23 mouse cellular contexts compared by ENCODE assay signal in the genomic region with DNA sequence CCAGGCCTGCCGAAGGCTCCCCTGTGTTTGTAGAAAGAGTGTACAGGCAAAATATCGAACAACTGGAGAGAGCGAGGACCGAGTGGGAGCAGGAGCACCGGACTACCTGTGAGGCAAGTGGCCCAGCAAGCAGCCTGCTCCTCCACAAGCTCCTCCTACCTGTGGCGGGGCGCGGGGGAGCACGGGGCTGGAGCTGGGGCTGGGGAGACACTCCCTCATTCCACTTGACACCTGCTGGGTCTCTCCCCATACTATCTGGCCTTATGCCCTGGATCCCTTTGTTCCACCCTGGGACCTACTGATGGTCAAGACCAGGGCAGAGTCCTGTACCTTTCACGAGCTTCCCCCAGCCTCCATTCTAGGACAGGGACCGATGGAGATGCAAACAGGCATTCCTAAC. TPM values are rescaled to one million over a fixed set of nuclear protein-coding genes. Genes with fewer than 3 reads are reported as not detected.
DNase-seq lines count a peak whose midpoint lies in the region; ATAC-seq and TF ChIP-seq lines count a peak whose summit lies in the region.
"Had no signal": no experiment of that assay in that cellular context is flagged by ENCODE, and none has a peak within 500 bp of the region (broad histone marks: within the 10 kb centered on the region; RNA-seq: fewer than 3 reads in every experiment).

No protein-coding gene starts in this region.

- H3K4me2 ChIP-seq in heart, embryonic 13.5 days, result 0 out of 2 replicates have a peak overlapping the region, but pooled peaks have one; percentile 8
- H3K4me2 ChIP-seq in lung, embryonic 15.5 days, result peak overlapping the region; percentile 36; the same call in 1 of the 2 replicates
- peak overlapping the region; percentile 24; the same call in 1 of the 2 replicates for H3K4me2 ChIP-seq in intestine, postnatal 0 days (replicated peaks; ENCODE audit: low read depth)
- H3K4me2 ChIP-seq: midbrain, embryonic 11.5 days; neural tube, embryonic 15.5 days had no signal

- 0 out of 2 replicates have a peak, but pooled peaks cover 3% of the 10 kb centered on the region for H3K27me3 ChIP-seq in heart, embryonic 13.5 days (replicated peaks)
- H3K27me3 ChIP-seq in lung, embryonic 15.5 days, result no peaks in the 10 kb centered on the region
- 0 out of 2 replicates have a peak, but pooled peaks cover 3% of the 10 kb centered on the region for H3K27me3 ChIP-seq in intestine, postnatal 0 days (replicated peaks; ENCODE audit: control insufficient read depth, insufficient read depth, low read length)
- H3K27me3 ChIP-seq: neural tube, embryonic 15.5 days had no signal

- H3K4me1 ChIP-seq in heart, embryonic 13.5 days, result peaks cover 48% of the 10 kb centered on the region
- peaks cover 19% of the 10 kb centered on the region; the same call in 1 of the 2 replicates for H3K4me1 ChIP-seq in lung, embryonic 15.5 days
- no peaks in the 10 kb centered on the region for H3K4me1 ChIP-seq in intestine, postnatal 0 days (replicated peaks; ENCODE audit: control insufficient read depth, insufficient read depth, low read length)

- no peak for TF ChIP-seq CTCF in intestine, postnatal 0 days (IDR thresholded peaks at IDR 0.05; ENCODE audit: low read depth)

- no peak for ATAC-seq in heart, embryonic 13.5 days (ENCODE audit: extremely low read depth, insufficient number of reproducible peaks, low FRiP score, low TSS enrichment)
- ATAC-seq in lung, embryonic 15.5 days (ENCODE audit: borderline replicate concordance, extremely low read depth, low FRiP score, low TSS enrichment), result no peak
- no peak for ATAC-seq in intestine, postnatal 0 days
- ATAC-seq: forebrain, postnatal 0 days; hindbrain, postnatal 0 days had no signal

- 21% methylated on average over 11 of the region's 11 CpGs for WGBS in heart, embryonic 13.5 days
- WGBS in lung, embryonic 15.5 days, result 11% methylated on average over 10 of the region's 11 CpGs
- 28% methylated on average over 7 of the region's 11 CpGs for WGBS in intestine, postnatal 0 days

- DNase-seq in heart, adult 11 months, result no peak
- DNase-seq in lung, postnatal 36 days, result no peak
- DNase-seq in R1 (ENCODE audit: low read depth, low spot score), result peak; percentile 72
- DNase-seq in embryo, embryonic 9.5 days (ENCODE audit: extremely low spot score), result no peak
- DNase-seq in right cerebral cortex, postnatal 25 days, result no peak
- DNase-seq: adrenal gland, postnatal 36 days; cerebellum, adult 9-11 months; forebrain, postnatal 0 days; gastrocnemius, postnatal 25 days; heart, adult 2 months; kidney, adult 8-10 months; right cerebral cortex, adult 18-20 months; thymus, adult 2 months; thymus, postnatal 4 days had no signal

- no peak overlapping the region for H3K27ac ChIP-seq in heart, embryonic 13.5 days (replicated peaks)
- no peak overlapping the region for H3K27ac ChIP-seq in lung, embryonic 15.5 days
- H3K27ac ChIP-seq in intestine, postnatal 0 days (ENCODE audit: low read depth, low read length), result no peak overlapping the region
- H3K27ac ChIP-seq: embryonic facial prominence, embryonic 10.5 days; heart, adult 2 months; hindbrain, postnatal 0 days; left cerebral cortex, adult 2 months; neural tube, embryonic 15.5 days had no signal

- no peak overlapping the region for H3K4me3 ChIP-seq in heart, embryonic 13.5 days
- H3K4me3 ChIP-seq in lung, embryonic 15.5 days, result no peak overlapping the region
- no peak overlapping the region for H3K4me3 ChIP-seq in intestine, postnatal 0 days (ENCODE audit: low read depth, low read length)
- H3K4me3 ChIP-seq: embryonic facial prominence, embryonic 10.5 days; heart, adult 2 months; hindbrain, embryonic 10.5 days; left cerebral cortex, adult 2 months; neural tube, embryonic 15.5 days had no signal

- no peaks in the 10 kb centered on the region for H3K9me3 ChIP-seq in heart, embryonic 13.5 days
- no peaks in the 10 kb centered on the region for H3K9me3 ChIP-seq in lung, embryonic 15.5 days
- H3K9me3 ChIP-seq in intestine, postnatal 0 days (ENCODE audit: control insufficient read depth), result no peaks in the 10 kb centered on the region
- H3K9me3 ChIP-seq: embryonic facial prominence, embryonic 10.5 days; hindbrain, embryonic 10.5 days; neural tube, embryonic 15.5 days had no signal

- H3K36me3 ChIP-seq in heart, embryonic 13.5 days, result peaks cover 26% of the 10 kb centered on the region
- H3K36me3 ChIP-seq in lung, embryonic 15.5 days, result peaks cover 8% of the 10 kb centered on the region; the same call in 1 of the 2 replicates
- H3K36me3 ChIP-seq in intestine, postnatal 0 days (ENCODE audit: control insufficient read depth, insufficient read depth), result peaks cover 10% of the 10 kb centered on the region; the same call in 1 of the 2 replicates

- H3K9ac ChIP-seq in heart, embryonic 13.5 days, result peak overlapping the region; percentile 45
- H3K9ac ChIP-seq in lung, embryonic 15.5 days, result no peak overlapping the region
- no peak overlapping the region for H3K9ac ChIP-seq in intestine, postnatal 0 days (ENCODE audit: low read depth, low read length)
- H3K9ac ChIP-seq: forebrain, postnatal 0 days; neural tube, embryonic 15.5 days had no signal

RNA-seq across cellular contexts. Expression of a gene that starts 34.8 kb away (rescaled TPM):
- polyA plus RNA-seq in heart, embryonic 13.5 days (2015; fragmentation: Nextera tagmentation; extraction: Ambion mirVana), result 0.55 and 1.4 TPM in 2 replicates
- polyA plus RNA-seq in lung, embryonic 15.5 days (2015; fragmentation: Nextera tagmentation; extraction: Ambion mirVana), result 1.6 and 2.9 TPM in 2 replicates
- polyA plus RNA-seq in intestine, postnatal 0 days (2015; fragmentation: Nextera tagmentation; extraction: Ambion mirVana), result 0.69 and 0.80 TPM in 2 replicates

RNA-seq across cellular contexts. Expression of a gene that starts 40.7 kb away (rescaled TPM):
- 400 and 449 TPM in 2 replicates for polyA plus RNA-seq in heart, embryonic 13.5 days (2015; fragmentation: Nextera tagmentation; extraction: Ambion mirVana)
- 468 TPM in 2 replicates for polyA plus RNA-seq in lung, embryonic 15.5 days (2015; fragmentation: Nextera tagmentation; extraction: Ambion mirVana)
- polyA plus RNA-seq in intestine, postnatal 0 days (2015; fragmentation: Nextera tagmentation; extraction: Ambion mirVana), result 213 and 230 TPM in 2 replicates
